Mouse (Mus musculus) colon, adult 2 months (tissue): ENCODE data around the gene Agpat1. TPM values are rescaled to one million over a fixed set of nuclear protein-coding genes. Genes with fewer than 3 reads are reported as not detected.

Experiments used
- polyA plus RNA-seq: library from polyadenylated mRNA; depleted of rRNA; stranded (reverse); fragments of >200 nt; gene quantifications from 2 replicates; pipeline ENCODE4 v1.2.3, GENCODE M21; 2012; rRNA removed

Agpat1 gene
- polyA plus RNA-seq = 343 and 453 TPM in 2 replicates

DNA sequence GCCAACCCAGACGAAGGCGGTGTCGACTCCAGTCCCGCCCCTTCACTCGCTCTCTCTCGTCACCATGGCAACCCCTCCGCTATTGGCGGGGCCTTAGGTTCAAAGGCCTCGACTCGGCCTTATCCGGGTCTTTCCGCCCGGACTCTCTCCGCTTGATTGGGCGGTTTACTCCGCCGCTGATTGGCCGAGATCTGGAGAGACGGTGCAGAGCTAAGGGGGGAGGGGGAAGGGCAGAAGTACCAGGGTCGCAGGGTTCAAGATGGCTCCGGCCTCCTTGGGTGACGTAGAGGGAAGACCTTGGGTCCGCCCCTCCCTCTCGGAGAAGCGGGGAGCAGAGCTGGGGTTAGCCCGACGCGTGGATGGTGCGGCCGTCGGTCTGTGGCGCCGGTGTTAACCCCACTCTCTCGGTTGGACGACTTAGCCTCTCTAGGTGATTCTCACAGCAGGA is at the start of gene Agpat1:
Gene Agpat1 (plus strand): TSS at position 202 of the 448 bp plus-strand sequence.

DNA sequence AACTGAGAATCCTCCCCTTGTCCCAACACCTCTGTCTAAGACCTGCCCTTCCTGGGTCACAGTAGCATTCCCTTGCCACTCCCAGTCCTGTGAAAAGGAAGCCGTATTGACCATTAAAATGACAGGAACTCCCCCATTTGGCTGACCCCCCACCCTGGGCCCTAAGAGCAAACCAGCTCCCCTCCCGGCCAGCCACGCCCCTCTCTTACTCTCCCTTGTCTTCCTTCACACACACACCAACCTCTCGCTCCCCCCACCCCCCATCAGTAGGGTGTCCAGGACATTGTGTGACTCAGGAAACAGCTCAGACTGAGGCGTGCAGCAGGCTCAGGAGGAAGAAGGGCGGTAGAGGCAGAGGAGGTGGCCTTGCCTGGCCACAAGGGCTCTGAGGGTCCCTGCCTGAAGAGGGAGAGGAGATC is 40.0 kb upstream of the Agpat1 start, which contains the start of gene Notch4:
Gene Notch4 (plus strand): TSS at position 266 of the 419 bp plus-strand sequence.

DNA sequence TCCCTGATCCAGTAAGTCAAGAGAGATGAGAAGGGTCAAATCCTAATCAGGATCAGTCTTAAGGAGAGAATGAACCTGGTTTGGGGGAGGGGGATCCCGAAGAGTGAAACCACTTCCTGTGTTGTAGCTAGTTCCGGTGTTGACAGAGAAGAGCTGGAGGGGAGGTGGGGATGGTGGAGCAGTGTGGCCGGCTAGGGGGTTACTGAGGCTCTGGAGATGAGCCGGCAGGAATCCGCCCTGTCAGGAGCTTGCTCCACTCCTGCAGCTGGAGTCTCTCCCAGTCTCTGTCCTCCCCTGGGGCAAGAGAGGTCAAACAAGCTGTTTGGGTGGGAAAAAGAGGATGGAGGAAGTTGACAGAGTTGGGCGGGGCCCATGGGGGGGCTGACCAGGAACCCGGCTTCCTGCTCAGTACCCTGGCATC is 14.4 kb upstream of the Agpat1 start, which contains the start of gene Gpsm3:
Gene Gpsm3 (plus strand): TSS at position 126 of the 421 bp plus-strand sequence.

DNA sequence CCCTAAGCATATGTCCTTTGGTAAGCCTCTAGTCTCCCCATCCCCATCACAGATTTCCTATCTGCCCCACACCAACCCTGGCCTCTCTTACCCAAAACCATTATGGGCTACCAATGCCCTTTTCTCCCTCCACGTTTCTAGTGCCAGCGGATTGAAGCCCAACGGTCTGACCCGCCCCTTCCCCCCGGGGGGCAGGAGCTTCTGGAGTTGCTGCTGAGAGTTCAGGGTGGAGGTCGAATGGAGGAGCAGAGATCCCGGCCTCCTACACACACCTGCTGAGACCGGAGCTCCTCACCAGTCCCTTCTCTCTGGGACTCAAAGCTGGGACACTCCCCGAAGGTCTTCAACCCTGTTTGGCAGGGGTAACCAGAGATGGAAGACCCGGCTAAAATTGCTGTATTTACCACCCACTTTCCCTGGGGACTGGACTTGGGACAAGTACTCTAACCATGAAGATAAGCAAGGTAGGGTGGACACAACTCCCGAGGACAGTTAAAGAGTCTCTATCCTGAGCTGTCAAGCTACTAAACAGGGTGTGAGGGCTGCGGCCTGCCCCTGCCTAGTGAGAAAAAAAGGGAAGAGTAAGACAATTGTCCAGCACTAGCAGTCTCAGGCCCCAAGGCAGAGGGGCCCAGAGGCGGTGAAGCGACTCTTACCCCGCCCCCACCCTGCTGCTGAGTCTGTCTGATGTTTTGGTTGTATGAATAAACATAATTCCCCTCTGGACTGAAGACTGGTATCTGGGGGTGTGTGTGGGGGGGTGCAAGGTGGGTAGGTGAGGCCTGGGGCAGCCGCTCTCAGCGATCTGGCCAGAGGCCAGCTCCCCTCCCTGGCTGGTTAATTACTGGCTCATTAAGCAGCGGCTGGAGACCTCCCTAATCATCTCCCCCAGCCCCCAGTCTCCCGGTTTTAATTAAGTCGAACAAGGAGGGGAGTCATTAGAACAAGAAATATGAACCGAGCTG is 12.8 kb upstream of the Agpat1 start, which contains the start of gene Pbx2:
Gene Pbx2 (plus strand): TSS at position 238 of the 965 bp plus-strand sequence.

DNA sequence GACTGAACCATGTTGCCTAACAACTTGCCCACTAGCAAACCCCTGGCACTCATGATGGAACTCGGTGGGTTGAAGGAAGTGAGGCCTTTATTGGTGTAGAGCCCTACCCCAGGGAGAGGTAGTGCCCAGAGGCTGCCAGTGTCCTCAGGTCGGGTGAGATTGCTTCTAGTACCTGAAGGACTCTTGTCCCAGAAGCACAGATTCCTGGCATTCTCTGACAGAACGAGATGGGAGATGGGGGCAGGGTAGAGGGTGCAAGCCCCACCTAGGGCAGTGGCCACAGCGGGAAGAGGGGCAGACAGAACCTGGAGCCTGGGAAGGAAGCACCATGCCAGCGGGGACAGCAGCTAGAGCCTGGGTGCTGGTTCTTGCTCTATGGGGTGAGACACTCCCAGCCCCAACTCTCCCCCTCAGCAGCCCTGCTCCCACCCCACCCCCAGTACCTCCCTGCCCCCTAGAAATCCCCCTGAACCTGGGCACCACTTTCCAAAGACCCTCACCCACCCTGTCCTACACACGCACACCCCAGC is 6.4 kb upstream of the Agpat1 start, which contains the start of gene Ager:
Gene Ager (plus strand): TSS at position 297 of the 530 bp plus-strand sequence.

DNA sequence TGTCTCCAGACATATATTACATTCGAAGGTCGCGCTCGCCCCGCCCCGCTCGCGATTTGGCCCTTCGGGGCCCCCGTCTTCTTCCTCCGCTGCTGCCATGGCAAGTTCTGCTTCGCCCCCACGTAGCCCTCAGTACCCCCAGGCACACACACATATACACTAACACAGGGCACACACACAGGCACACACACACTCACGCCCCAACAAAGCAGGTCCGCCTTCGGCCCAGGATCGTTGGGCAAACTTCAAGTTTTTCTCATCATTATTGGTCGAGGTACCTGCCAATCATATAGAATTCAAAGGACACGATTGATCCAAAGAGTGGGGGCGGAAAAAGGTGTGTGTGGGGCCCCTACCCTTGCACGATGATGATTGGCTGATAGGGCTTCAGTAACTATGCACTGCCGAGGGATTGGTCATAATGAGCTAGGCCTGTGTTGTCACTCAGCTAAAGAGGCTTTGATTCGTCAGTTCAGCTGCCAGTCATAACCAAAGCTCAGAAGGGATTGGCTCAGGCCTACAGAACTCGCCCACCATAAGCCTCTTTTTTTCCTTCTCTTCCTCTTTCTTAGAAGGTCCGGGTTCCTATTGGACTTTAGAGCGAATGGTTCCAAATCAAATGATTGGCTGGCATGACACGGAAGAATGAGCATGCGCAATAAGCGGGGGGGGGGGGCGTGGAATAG is 544 bp upstream of the Agpat1 start, which contains the start of gene Rnf5:
Gene Rnf5 (minus strand): TSS at position 316 of the 686 bp plus-strand sequence.

GRCm38 (mm10) chr17:34615871-34616270 is 11.8 kb downstream of the Agpat1 start, which contains the start of gene Egfl8:
TSS of gene Egfl8 (minus strand) at chr17:34615971.

GRCm38 (mm10) chr17:34627943-34628643 is 24.0 kb downstream of the Agpat1 start, which contains the start of gene Ppt2:
TSS of gene Ppt2 (minus strand) at chr17:34628510.

GRCm38 (mm10) chr17:34629221-34629751 is 25.2 kb downstream of the Agpat1 start, which contains the start of gene Prrt1:
TSS of gene Prrt1 (plus strand) at chr17:34629533.

DNA sequence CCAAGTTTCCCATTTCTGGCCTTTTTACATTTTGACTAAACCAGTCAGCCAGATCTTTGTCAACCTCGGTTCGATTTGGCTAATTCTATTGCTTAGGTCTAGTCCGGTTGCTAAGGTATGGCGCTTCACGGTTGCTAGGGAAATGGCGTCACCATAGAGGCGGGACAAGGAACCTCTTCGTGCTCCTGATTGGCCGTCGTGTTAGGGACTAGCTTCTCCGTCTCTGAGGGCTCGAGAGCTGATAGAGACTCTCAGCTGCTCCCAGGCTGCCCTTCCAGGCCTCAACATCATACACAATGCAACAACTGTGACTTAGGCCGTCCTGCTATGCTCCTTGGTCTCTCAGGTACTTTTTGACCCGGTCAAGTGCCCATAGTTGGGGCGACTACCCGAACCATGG is 40.5 kb downstream of the Agpat1 start, which contains the start of gene Fkbpl:
Gene Fkbpl (plus strand): TSS at position 157 of the 400 bp plus-strand sequence.

GRCm38 (mm10) chr17:34646906-34647787 is 43.1 kb downstream of the Agpat1 start, which contains the start of gene Atf6b:
TSS of gene Atf6b (plus strand) at chr17:34647146.

Other genes with a start within 250 kb of the Agpat1 start
- gene Btnl2, start 249.4 kb upstream of the Agpat1 start, polyA plus RNA-seq = 2.4 and 4.6 TPM in 2 replicates
- gene Btnl1, start 227.1 kb upstream of the Agpat1 start, polyA plus RNA-seq = 21.4 and 24.2 TPM in 2 replicates
- gene BC051142, start 205.4 kb upstream of the Agpat1 start, polyA plus RNA-seq = 0.16 and 0.50 TPM in 2 replicates
- gene Btnl4, start 126.9 kb upstream of the Agpat1 start, polyA plus RNA-seq = 30.1 and 33.4 TPM in 2 replicates
- 19.2 and 24.2 TPM in 2 replicates for gene Btnl6, start 86.9 kb upstream of the Agpat1 start, polyA plus RNA-seq
- gene Notch4, start 40.0 kb upstream of the Agpat1 start, polyA plus RNA-seq = 21.6 and 28.1 TPM in 2 replicates
- gene Gpsm3, start 14.5 kb upstream of the Agpat1 start, polyA plus RNA-seq = 7.0 and 8.0 TPM in 2 replicates
- gene Pbx2, start 13.0 kb upstream of the Agpat1 start, polyA plus RNA-seq = 61.4 and 62.5 TPM in 2 replicates
- 2.2 and 2.4 TPM in 2 replicates for gene Ager, start 6.4 kb upstream of the Agpat1 start, polyA plus RNA-seq
- gene Rnf5, start 572 bp upstream of the Agpat1 start, polyA plus RNA-seq = 91.2 and 137 TPM in 2 replicates
- 3.5 and 4.3 TPM in 2 replicates for gene Egfl8, start 11.7 kb downstream of the Agpat1 start, polyA plus RNA-seq
- 44.8 and 48.2 TPM in 2 replicates for gene Ppt2, start 24.2 kb downstream of the Agpat1 start, polyA plus RNA-seq
- gene Prrt1, start 25.3 kb downstream of the Agpat1 start, polyA plus RNA-seq = 6.9 and 8.9 TPM in 2 replicates
- 4.6 and 5.3 TPM in 2 replicates for gene Fkbpl, start 40.5 kb downstream of the Agpat1 start, polyA plus RNA-seq
- gene Atf6b, start 42.9 kb downstream of the Agpat1 start, polyA plus RNA-seq = 93.5 and 97.8 TPM in 2 replicates
- gene Tnxb, start 66.3 kb downstream of the Agpat1 start, polyA plus RNA-seq = 56.6 TPM in 2 replicates
- gene C4b, start 139.6 kb downstream of the Agpat1 start, polyA plus RNA-seq = 24.3 and 25.4 TPM in 2 replicates
- gene Cyp21a1, start 200.3 kb downstream of the Agpat1 start, polyA plus RNA-seq = not detected in 2 replicates
- gene Stk19, start 232.7 kb downstream of the Agpat1 start, polyA plus RNA-seq = 50.0 and 62.6 TPM in 2 replicates
- 65.2 and 67.7 TPM in 2 replicates for gene Dxo, start 232.8 kb downstream of the Agpat1 start, polyA plus RNA-seq
- gene Skiv2l, start 245.9 kb downstream of the Agpat1 start, polyA plus RNA-seq = 94.8 and 130 TPM in 2 replicates
- 22.3 and 23.8 TPM in 2 replicates for gene Nelfe, start 246.1 kb downstream of the Agpat1 start, polyA plus RNA-seq